Mouse (Mus musculus) forebrain, embryonic 15.5 days (tissue): ENCODE data around the gene Spr. TPM values are rescaled to one million over a fixed set of nuclear protein-coding genes. Genes with fewer than 3 reads are reported as not detected.

Experiments used
- ATAC-seq: fragments of 200-750 bp; cut with Nextera tagmentation; replicated peaks from 2 replicates; pipeline ENCODE4 v1.8.0; 2017; ENCODE audit warnings: mild to moderate bottlenecking, moderate TSS enrichment, moderate library complexity
- H3K27ac ChIP-seq: fragments of 300-500 bp; sonication (generic); replicated peaks from 2 replicates; pipeline ENCODE4 v1.5.1; 2015; ENCODE audit warnings: mild to moderate bottlenecking, inconsistent platforms
- H3K27me3 ChIP-seq: fragments of 300-500 bp; sonication (generic); 2 replicates; pipeline ENCODE4 v1.6.1; 2015; ENCODE audit warnings: inconsistent platforms
- H3K36me3 ChIP-seq: fragments of 300-500 bp; sonication (generic); 2 replicates; pipeline ENCODE4 v1.6.1; 2015; ENCODE audit warnings: mild to moderate bottlenecking, inconsistent platforms
- H3K4me1 ChIP-seq: fragments of 300-500 bp; sonication (generic); 2 replicates; pipeline ENCODE4 v1.6.1; 2015; ENCODE audit warnings: inconsistent platforms
- H3K4me2 ChIP-seq: fragments of 300-500 bp; sonication (generic); replicated peaks from 2 replicates; pipeline ENCODE4 v1.6.1; 2015; ENCODE audit warnings: mild to moderate bottlenecking, inconsistent platforms
- H3K4me3 ChIP-seq: fragments of 300-500 bp; sonication (generic); 2 replicates; pipeline ENCODE4 v1.5.1; 2015; ENCODE audit warnings: mild to moderate bottlenecking, inconsistent platforms
- H3K9ac ChIP-seq: fragments of 300-500 bp; sonication (generic); replicated peaks from 2 replicates; pipeline ENCODE4 v1.6.1; 2015; ENCODE audit warnings: mild to moderate bottlenecking, inconsistent platforms
- H3K9me3 ChIP-seq: fragments of 300-500 bp; sonication (generic); 2 replicates; pipeline ENCODE4 v1.6.1; 2016; ENCODE audit warnings: inconsistent platforms
- WGBS: fragments of 180-500 bp; shearing (Covaris S2); methylation state at CpG from one replicate; pipeline ENCODE4 v1.1.7; 2015; ENCODE audit warnings: mixed read lengths; 5-methylcytosine and 5-hydroxymethylcytosine counted together
- polyA plus RNA-seq: library from polyadenylated mRNA; unstranded; fragments of >200 nt; fragmentation: Nextera tagmentation; extraction: Ambion mirVana; gene quantifications from 2 replicates; pipeline ENCODE4 v1.2.1, GENCODE M21; 2015

Spr gene
- polyA plus RNA-seq, 1 experiment from 2014 or later = 29.7 TPM

DNA sequence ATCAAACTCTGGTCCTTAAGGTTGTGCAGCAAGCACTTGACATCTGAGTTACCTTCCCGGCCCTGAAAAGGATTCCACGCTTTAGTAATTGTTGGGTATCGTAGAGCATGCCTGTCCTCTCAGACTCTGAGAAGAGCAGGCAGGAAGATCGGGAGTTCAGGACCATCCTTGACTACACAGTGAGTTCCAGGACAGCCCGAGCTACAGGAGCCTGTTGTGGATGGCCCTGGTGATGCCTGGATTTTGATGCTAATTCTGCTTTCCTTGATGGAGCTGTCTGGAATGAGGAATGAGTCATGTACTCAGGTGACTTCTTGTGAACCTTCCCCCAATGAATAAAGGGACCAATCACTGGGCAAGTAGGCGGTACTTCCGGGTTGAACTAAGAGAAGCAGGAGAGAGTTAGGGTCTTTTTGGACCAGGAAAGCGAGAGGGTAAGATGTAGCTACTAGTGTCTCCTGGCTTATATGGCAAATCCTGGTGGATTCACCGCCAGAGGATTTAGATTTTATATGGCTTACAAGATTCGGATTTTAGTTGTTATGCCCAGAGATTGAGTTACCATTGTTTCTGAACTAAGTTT, 32.4 kb downstream of the Spr start:
- Histone ChIP-seq H3K4me2 (no peak overlapping the region), H3K4me1 (no peaks in the 10 kb centered on the region), H3K27ac (no peak overlapping the region), H3K9ac (no peak overlapping the region), H3K4me3 (no peak overlapping the region), H3K9me3 (no peaks in the 10 kb centered on the region), H3K36me3 (no peaks in the 10 kb centered on the region), H3K27me3 (no peaks in the 10 kb centered on the region)
- 85% methylated on average over 10 of the region's 10 CpGs for WGBS
- no peak for ATAC-seq

DNA sequence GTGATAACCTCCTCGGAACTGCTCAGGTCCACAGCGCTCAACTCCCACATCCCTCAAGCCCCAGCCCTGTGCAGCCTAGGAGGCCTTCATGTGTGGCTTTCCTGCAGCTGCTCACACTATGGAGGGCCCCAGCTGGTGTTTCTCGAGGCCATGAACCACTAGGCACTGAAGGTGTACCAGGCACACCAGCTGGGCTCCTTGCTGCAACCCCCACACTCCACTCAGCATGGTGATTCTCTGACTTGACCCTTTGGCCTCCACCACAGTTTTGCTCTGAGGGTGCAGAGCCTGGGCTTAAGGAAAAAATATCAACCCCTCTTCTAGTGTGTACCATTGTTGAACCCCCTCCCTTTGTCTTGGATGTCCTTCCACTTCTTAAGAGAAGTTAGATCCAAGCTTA, 34.2 kb downstream of the Spr start:
- Histone ChIP-seq H3K27ac (no peak overlapping the region), H3K27me3 (no peaks in the 10 kb centered on the region), H3K4me1 (no peaks in the 10 kb centered on the region), H3K9ac (no peak overlapping the region), H3K4me3 (no peak overlapping the region), H3K9me3 (no peaks in the 10 kb centered on the region), H3K36me3 (no peaks in the 10 kb centered on the region), H3K4me2 (no peak overlapping the region)
- no peak for ATAC-seq
- 92% methylated on average over 3 of the region's 3 CpGs for WGBS

DNA sequence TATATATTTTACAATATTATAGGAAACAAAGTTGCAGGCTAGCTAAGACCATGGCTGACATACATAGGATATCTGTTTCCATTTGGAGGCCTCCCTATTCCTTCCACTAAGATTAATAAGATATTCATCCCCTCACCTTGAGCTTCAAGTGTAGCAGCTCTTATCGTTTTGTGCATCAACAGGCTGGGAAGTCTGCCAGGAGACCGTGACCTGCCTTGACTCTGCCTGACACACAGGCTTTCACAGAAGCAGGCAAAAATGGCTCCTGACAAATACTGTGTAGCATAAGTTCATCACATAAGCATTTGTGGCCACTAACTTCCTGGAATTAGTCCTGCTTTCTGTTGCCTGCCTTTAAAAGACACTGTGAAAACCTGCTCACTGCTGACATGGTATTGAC, 41.1 kb downstream of the Spr start:
- Histone ChIP-seq H3K9ac (no peak overlapping the region), H3K4me2 (no peak overlapping the region), H3K4me3 (no peak overlapping the region), H3K4me1 (no peaks in the 10 kb centered on the region), H3K27ac (no peak overlapping the region), H3K9me3 (no peaks in the 10 kb centered on the region), H3K27me3 (no peaks in the 10 kb centered on the region), H3K36me3 (no peaks in the 10 kb centered on the region)
- no peak for ATAC-seq
- WGBS = 70% methylated on average over 2 of the region's 2 CpGs

DNA sequence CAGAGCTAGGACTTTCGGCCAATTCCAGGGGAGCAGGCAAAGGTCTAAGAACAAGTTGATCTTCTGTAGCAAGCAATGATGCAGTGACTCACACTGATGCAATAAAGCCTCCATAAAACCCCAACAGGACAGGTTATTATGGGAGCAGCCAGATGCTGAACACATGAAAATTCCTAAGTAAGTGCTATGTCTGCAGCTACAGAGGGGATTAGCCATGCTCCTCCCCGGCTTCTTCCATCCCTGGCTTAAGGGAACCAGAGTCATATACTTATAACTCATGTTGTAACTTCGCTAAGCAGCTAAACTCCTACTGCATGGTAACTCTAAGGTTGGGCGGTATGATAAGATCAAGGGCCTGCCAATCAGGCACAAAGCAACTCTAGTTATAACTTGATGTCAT, 50.1 kb downstream of the Spr start:
- Histone ChIP-seq H3K9me3 (no peaks in the 10 kb centered on the region), H3K4me3 (no peak overlapping the region), H3K36me3 (no peaks in the 10 kb centered on the region), H3K4me2 (no peak overlapping the region), H3K27ac (no peak overlapping the region), H3K27me3 (no peaks in the 10 kb centered on the region), H3K9ac (no peak overlapping the region), H3K4me1 (no peaks in the 10 kb centered on the region)
- WGBS = 90% methylated on average over 4 of the region's 4 CpGs
- no peak for ATAC-seq

DNA sequence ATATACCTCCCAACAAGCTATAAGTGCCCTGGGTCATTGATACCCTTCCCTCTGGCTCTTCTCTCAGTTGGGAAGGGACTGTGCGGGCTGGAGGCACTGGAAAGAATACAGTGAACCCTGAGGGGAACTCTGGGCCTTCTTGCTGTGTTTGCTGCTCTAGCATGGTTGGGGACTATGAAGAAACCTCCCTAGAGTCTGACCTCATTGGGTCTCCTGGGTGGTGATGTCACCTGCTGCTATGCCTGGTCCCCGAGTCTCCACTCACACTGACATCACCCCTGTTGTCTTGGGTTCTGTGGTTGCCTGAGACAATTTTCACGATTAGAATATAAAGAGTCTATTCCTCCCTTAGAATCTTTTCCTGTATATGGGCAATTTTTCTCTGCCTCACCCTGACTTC, 50.9 kb downstream of the Spr start:
- Histone ChIP-seq H3K9me3 (no peaks in the 10 kb centered on the region), H3K9ac (no peak overlapping the region), H3K36me3 (no peaks in the 10 kb centered on the region), H3K4me3 (no peak overlapping the region), H3K27ac (no peak overlapping the region), H3K4me2 (no peak overlapping the region), H3K27me3 (no peaks in the 10 kb centered on the region), H3K4me1 (no peaks in the 10 kb centered on the region)
- ATAC-seq = no peak
- 74% methylated on average over 3 of the region's 3 CpGs for WGBS

Other genes starting within 250 kb of the Spr start
- 52.7 and 59.0 TPM in 2 replicates for gene Exoc6b, start 68.3 kb downstream of the Spr start, polyA plus RNA-seq
- gene Emx1, start 49.7 kb upstream of the Spr start, polyA plus RNA-seq = 68.9 and 78.8 TPM in 2 replicates
- 24.2 and 25.3 TPM in 2 replicates for gene Sfxn5, start 195.7 kb upstream of the Spr start, polyA plus RNA-seq
- gene Rab11fip5, start 236.9 kb upstream of the Spr start, polyA plus RNA-seq = 15.1 and 15.2 TPM in 2 replicates